Mouse (Mus musculus) gonadal fat pad, adult 2 months (tissue): ENCODE results near the gene Lacc1. TPM values are rescaled to one million over a fixed set of nuclear protein-coding genes. Genes with fewer than 3 reads are reported as not detected.
"Not testable (repeated sequence)": the region's sequence is repeated elsewhere in the genome, so short reads cannot be mapped to it uniquely, and the experiment has no call there.

Source experiments
- DNase-seq: peaks from one replicate; pipeline ENCODE4 v3.0.0-alpha.2; 2012; ENCODE audit warnings: low read depth
- polyA plus RNA-seq: library from polyadenylated mRNA; depleted of rRNA; stranded (reverse); fragments of >200 nt; gene quantifications from 2 replicates; pipeline ENCODE4 v1.2.3, GENCODE M21; 2012; rRNA removed

The Lacc1 gene
- 8.5 and 8.8 TPM in 2 replicates for polyA plus RNA-seq

DNA sequence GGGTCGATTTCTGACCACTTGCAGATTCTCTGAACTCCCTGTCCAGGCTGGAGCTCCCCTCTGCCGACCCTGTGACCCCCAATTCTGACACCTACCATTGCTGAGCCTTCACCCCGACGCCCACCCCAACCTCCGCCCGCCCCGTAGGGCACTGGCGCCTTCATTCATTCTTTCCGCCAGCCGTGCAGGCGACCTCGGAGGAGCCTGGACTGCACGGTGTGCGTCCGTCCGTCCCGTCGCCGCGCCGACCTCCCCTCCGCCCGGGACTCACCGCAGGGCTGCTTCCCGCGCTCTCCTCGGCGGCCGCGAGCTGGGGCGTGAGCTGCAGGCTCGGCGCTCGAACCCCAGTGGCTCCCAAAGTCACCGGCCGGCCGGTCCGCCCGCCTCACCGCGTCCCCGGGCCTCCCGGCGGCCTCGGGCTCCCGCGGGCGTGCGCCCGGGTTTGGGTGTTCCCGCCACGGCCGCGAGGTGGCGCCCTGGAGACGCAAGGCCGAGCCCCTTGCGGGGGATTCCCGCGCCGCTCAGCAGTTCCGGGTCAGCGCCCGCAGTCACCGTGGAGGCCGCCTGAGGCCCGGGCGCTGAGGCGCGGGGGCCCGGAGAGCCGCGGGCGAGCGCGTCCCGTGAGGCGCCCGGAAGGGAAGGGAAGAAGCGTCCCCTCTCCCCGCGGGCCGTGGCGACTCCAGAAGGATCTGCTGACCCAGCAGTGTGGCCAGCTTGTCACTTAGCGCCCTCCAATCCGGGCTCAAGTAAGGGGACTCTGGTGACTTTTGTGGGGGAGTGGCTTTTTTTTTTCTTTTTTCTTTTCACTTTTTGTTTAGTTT is at the start of gene Lacc1, which contains the start of gene Ccdc122:
Gene Lacc1 (minus strand): TSS at position 679 of the 821 bp plus-strand sequence.
Gene Ccdc122 (plus strand): TSS at position 547 of the 821 bp plus-strand sequence.
- no peak for DNase-seq

DNA sequence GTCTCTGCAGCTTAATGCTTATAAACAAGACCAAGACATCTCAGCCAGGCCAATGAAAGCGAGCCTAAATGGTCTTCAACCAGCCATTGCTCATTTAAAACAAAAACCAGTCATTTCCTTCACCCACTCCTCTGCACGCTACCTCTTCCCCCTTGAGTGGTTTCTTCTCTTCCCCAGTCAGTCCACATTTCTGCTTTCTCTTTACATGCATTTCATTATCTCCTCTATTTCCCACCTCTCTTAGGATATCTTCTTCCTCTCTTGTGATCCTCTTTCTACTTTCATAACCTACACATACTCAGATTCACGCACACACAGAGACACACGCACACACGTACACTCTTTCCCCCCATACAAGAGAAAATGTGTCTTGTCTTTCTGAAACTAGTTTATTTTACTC is 44.5 kb upstream of the Lacc1 start:
- DNase-seq: no peak

DNA sequence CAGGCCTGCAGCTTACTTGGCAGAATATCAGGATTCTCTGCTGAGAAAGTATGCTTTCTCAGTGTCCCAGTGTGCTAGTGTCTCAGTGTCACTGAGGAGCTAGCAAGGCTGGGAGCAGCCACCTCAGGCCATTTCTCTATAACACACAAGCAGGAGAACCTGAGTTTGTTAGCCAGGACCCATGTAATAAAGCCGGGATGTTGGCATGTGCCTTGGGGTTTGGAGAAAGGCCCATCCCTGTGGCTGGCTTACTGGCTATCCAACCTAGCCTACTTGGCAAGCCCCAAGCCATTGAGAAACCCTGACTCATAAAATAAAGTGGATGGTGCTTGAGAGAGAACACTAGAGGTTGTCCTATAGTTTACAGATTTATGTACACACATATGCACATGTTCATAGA is 32.7 kb upstream of the Lacc1 start:
- DNase-seq: peak; percentile 76

- DNase-seq: no peak
These were observed 16.6 kb upstream of the Lacc1 start for GRCm38 (mm10) chr14:77053288-77053687.

DNA sequence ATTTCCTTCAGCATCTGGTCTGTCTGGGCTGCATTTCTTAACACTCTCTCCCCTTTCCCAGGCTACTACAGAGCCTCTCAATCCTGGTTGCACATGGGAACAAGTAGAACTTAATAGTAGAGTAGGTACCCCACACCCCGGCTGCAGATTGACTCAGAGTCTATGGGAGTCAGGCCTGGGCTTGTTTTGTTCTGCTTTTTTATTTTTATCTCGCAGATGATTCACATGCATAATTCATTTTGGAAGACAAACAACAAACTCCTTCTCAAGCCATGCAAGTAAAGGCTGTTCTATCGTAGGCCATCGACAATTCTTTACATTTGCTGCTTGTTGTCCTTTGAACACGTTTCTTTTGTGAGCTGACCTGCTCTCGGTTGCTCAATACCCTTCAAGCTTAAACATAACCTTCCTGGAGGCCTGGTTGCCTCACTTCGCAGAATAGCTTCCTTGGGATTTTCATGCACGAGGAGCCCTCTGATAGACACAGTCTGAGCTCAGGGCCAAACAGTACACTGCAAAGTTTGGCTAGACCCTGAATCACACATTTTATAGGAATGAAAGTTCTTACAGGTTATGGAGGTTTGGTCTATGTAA is 1.2 kb upstream of the Lacc1 start:
- peak; percentile 89 for DNase-seq

GRCm38 (mm10) chr14:77037330-77037729 is 626 bp upstream of the Lacc1 start:
- peak; percentile 83 for DNase-seq

DNA sequence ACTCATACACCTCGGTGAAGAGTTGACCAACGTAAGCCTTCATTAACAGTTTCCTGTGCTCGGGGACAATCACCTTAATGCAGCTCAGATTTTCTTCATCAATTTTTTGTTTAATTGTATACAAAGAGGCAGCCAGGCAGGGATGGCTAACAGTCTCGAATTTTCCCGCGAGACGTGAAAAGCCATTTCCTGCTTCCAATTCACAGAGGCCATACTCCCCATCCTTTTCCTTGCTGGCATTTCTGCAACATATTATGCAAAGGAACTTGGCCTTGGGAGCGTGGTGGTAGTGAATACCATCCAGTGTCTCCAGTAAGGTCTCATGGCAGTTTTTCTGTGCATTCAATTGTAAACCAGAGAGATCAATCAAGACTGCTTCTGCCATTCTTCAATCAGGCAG is 1.7 kb downstream of the Lacc1 start:
- DNase-seq: no peak

DNA sequence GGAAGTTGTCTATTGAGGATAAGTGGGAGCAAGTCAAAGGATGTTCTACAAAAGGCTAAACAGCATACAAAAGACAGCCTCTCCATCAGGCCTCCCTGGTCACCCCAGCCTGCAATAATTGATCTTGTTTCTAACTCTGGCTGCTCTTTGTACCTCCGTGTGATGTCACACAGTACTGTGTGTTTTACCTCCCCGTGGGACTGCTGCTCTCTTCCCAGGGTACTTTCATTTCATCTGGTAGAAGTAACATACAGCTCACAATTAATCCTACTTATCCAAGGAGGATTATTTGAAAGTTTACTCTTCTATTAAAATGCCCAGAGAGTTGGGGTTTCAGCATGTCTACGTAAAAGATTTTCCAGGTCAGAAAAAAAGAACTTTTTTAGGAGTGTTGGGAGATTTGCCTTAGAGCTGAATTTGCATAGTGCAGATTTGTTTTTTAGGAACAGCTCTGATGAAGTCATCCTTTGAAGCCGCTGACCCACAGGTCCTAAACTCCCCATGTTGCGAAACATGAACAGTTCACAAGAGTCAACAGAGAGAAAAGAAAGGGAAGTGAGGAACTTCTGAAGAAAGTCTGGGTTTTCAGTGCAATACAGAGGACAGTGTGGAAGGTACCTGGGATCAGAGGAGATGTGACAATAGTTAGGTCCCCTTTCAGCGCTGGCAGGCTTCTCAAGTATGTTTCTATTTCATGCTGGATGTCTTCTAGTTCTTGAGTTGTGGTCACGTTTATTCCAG is 2.4 kb downstream of the Lacc1 start:
- DNase-seq: no peak

- DNase-seq: no peak
These were observed 3.3 kb downstream of the Lacc1 start for GRCm38 (mm10) chr14:77033391-77033790.

DNA sequence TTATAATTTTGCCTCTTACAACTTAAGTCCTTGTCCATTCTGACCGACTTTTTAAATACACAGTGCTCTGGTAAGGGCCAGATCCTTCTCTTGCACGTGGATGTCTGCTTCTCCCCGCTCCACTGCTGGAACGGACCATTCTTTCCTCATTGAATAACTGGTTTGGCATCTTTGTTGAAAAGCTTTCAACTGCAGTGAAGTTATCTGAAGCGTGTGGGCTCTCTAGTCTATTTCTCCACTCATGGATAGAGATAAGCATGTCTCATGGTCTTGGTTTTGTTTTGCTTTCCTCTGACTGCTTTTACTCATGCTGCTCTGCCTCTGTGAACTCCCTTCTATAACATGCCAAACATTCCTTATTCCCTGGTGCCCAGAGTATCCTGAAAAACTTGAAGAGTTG is 4.3 kb downstream of the Lacc1 start:
- DNase-seq: no peak

GRCm38 (mm10) chr14:77030808-77031207 is 5.9 kb downstream of the Lacc1 start:
- DNase-seq: no peak

DNA sequence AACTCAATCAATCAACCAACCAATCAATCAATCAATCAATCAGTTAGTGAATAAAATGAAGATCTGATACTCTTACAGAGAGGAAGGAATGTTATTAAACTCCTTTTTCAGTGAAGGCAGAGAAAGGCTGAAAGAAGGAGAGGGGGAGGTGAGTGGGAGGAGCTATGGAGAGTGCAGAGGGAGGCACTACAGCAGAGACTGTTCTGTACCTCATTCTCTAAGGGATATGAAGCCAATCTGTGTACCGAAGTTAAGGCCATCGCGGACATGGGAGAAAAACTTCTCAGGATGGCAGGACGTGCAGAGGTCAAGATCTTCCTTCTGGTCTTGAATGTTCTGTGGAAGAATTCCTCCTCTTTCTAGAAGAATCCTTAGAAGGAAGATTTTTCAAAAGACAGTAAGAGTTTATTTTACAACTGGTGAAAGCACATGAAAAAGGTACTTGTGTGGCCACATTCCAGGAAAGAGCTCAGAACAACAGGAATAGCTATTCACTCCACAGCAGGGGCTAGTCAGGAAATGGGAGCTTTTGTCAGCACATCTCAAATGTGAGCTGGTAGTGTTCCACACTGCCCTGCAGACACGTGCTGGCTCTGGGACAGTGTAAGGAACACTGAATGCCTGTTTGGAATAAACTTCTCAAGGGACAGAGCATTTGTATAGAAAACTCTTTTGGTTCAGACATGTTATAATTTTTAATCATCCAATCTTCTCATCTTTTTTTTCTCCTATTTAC is 7.2 kb downstream of the Lacc1 start:
- DNase-seq: no peak

- no peak for DNase-seq
These were observed 12.2 kb downstream of the Lacc1 start for GRCm38 (mm10) chr14:77024499-77024898.

GRCm38 (mm10) chr14:77017211-77017610 is 19.5 kb downstream of the Lacc1 start:
- no peak for DNase-seq

GRCm38 (mm10) chr14:77016783-77017182 is 19.9 kb downstream of the Lacc1 start:
- not testable (repeated sequence) for DNase-seq

GRCm38 (mm10) chr14:77011804-77012203 is 24.9 kb downstream of the Lacc1 start:
- DNase-seq: no peak

- DNase-seq: peak; percentile 23
These were observed 28.5 kb downstream of the Lacc1 start for GRCm38 (mm10) chr14:77008238-77008637.

DNA sequence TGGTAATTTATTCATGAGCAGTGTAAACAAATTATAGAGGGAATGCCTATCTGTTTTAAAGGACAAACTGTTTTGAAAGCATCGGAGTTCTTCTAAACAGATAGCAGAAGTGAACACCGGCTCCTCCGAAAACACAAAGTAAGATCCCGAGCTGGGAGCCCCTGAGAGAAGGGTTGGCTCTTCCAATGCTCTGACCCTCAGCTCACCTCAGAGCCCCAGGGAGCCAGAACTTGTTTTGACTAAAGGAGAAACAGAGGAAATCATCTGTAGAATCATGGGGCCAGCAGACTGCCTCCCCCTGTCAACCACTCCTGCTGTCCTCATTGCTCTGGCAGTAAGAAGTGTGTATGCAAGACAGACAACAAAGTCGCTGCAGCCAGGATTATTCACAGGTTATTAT is 31.1 kb downstream of the Lacc1 start:
- no peak for DNase-seq

DNA sequence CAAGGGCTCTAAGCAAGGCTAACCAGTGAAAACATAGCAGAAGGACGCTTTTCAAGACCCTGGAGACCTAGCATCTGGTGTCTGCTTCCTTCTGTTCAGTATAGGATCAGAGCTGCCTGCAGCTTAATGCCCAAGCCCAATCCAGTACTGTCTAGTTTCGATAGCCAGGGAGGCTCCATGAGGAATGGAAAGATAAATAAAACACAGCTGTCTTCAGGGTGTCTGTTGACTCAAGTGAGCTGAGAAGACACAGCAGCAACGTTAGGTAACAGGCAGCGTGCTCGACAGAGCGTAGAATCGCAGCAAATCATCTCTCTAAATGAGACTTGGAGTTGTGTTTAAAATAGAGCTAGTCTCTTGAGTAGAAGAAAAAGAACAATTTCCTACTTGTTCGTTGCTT is 32.0 kb downstream of the Lacc1 start:
- DNase-seq: no peak

GRCm38 (mm10) chr14:76990351-76990750 is 46.4 kb downstream of the Lacc1 start:
- DNase-seq: not testable (repeated sequence)

GRCm38 (mm10) chr14:76981781-76982180 is 54.9 kb downstream of the Lacc1 start:
- no peak for DNase-seq

- DNase-seq: no peak
These were observed 55.5 kb downstream of the Lacc1 start for GRCm38 (mm10) chr14:76981176-76981575.
